Mouse (Mus musculus): ENCODE measurements around the gene Gm30191. TPM values are rescaled to one million over a fixed set of nuclear protein-coding genes. Genes with fewer than 3 reads are reported as not detected.
"Not testable (repeated sequence)": the region's sequence is repeated elsewhere in the genome, so short reads cannot be mapped to it uniquely, and the experiment has no call there.

Gm30191 gene
- total RNA-seq, 2 experiments from 2014 or later, result not detected

DNA sequence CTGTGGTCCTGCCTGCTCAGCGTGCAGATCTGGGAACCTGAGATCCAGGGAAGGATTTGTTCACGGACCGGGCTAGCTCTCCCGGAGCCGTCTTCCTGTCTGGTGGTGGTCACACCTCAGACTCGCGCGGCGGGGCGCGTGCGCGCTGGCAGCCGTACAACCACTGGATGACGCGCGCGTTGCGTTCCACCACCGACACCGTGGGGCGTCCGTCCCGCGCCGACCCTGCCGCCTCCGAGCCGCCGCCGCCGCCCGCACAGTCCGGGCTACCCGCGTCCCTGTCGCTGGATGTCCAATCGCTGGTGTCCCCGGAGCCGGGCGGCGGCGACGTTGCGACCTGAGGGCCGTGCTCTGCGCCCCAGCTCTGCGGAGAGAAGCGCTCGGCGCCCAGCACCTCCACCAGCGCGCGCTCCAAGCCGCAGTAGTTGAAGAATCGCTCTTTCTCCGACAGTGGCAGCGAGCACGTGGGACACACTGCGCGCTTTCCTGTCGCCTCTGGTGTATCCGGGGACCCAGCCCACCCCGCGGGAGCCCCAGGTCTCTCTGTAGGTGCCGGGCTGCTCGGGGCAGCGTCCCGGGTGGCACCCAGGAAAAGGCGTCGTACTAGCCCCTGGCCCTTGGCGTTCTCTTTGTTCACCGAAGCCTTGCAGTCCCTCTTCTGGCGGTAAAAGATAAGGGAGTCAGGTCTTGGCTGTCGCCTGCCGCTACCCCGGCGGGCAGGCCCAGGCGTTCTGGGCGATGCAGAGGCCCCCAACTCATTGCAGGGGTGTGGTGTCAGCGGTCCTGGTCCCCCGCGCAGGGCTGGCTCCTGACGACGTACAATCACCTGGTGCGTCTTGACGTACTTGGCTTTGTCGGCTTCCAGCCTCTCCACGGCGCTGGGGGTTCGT, 4.8 kb downstream of the Gm30191 start:
- no peak for DNase-seq (ENCODE audit: low spot score in 2 of 2)

DNA sequence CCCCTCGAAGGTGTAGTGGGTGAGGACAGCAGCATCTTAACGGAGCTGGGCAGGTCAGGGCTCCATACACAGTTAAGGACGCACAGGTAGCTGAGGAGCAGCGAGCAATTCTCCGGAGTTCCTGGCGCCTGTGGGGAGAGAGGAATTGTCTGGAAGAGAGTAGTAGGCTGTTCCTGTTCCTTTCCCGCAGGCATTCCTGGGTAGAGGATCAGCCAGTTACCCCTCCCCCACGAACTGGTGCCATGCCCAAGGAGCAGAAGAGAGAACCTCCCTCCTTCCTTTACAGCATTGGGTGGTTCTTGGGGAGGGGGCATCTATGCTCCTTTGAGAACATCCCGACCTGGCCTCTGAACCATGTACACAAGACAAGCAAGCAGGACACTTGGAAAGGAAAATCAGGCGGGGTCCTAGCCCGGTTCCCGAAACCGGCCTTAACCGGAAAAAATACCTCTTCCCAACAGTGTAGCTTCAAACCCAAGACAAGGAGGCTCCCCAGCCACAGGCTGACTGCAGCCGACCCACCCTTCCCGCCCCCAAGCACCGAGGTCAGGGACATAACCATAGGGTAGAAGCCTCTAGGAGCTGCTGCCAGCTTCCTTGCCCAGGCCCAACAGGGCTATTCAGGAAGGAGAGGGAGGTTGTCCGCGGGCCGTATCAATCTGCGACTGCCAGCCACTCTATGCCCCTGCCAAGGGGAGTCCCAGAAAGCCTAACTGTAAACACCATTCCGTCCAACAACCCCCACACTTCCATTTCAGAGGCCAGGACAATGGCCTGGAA, 5.6 kb downstream of the Gm30191 start:
- DNase-seq (ENCODE audit: low spot score in 2 of 2), result no peak

DNA sequence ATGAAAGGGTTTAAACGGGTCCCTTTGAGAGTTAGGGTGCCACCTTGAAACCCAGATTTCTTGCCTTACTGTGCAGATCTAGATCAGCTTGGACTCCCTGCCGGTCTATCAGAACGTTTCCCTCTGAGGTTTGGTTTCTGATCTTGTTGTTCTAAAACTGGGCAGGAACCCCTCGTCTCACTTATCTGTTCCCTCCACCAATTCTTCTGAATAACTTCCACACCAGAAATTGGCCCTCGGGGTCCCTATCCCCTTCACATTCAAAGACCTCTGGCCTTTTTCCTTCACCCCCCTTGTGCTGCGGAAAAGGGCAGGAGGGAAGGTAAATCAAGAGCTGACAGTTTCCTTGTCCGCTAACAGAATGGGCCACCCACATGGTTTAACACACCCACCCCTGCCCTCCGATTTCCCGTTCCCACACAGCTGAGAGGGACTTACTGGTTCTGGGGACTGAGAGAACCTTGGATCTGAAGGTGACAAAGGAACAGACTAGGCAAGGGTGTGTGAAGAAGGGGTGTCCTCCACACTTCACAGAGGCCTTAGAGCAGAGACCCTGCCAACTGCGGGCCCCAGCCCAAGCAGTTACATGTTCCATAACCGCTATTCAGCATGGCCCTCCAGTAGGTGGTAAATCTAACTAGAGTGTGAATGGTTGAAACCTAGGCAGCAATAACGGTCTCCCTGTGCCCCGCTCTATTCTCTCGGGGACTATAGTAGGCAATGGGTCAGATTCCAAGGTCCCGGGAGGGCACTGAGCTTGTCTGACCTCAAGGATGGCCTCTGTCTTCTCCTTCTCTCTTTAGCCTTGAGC, 6.4 kb downstream of the Gm30191 start:
- DNase-seq (ENCODE audit: low spot score in 2 of 2), result no peak

DNA sequence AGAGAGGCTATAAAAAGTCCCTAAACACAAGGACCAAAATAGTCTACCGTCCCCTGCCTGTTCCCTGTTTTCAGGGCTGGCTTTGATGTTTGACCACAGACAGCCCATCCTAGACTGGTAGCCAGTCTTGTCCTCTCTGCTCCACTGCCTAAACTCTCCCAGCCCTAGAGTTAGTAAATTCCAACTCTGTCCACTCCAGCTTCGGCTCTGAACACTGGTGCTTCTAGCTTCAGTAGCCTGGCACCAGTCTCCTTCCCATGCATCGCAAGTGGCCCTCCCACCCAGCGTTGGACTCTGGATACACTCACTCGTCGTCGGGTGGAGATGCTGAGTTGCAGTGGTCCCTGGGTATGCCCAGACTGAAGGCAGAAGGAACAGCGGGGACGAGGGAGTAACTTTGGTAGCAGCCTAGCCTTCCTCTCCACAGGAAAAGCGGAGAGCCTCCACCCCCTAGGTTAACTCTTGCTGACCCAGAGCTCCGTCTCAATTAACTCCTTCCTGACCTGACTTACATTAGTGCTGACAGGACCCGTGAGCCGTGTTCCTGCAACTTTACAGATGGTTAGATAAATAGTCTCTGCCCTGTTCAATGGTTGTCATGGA, 7.1 kb downstream of the Gm30191 start, which contains the start of gene Grrp1:
Gene Grrp1, minus strand, starts transcription at position 385 of the 603 bp plus-strand sequence.
- DNase-seq (ENCODE audit: low spot score in 2 of 2), result no peak

DNA sequence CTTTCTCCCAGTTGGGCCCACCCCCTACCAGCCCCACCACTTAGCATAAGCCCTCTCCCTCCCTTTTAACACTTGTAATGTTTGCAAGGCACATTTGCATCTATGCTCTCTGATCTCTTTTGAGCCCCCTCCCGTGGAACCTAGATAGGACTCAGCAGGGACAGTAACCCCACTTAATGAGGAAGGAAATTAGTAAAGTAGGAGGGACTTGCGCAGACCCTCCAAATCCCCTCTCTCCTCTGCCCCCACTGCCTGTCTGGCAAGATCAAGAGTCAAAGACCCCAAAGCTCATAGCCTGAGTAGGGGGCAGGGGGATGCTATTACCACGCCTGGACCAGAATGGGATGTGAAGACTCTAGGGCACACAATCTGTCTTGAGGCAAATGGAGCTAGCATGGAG, 8.1 kb downstream of the Gm30191 start:
- DNase-seq (ENCODE audit: low spot score in 2 of 2), result no peak

DNA sequence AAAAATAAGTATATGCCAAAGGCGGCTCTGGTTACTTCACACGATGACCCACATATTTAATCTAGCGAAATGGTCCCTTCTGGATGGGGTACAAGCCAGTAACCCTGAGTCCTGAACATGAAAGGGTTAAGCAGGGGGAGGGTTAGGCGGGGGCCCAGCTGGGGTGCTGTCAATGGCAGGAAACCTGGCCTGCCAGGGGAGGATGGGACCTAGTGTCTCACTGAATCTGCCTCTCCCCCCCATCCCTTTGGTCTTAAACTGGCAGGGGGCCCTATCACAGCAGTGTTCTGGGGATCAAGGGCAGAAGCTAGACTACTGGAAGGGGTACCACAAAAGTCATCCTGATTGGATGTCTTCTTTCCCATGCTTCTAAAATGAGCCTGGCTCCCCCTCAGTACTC, 9.1 kb downstream of the Gm30191 start:
- no peak for DNase-seq (ENCODE audit: low spot score in 2 of 2)

DNA sequence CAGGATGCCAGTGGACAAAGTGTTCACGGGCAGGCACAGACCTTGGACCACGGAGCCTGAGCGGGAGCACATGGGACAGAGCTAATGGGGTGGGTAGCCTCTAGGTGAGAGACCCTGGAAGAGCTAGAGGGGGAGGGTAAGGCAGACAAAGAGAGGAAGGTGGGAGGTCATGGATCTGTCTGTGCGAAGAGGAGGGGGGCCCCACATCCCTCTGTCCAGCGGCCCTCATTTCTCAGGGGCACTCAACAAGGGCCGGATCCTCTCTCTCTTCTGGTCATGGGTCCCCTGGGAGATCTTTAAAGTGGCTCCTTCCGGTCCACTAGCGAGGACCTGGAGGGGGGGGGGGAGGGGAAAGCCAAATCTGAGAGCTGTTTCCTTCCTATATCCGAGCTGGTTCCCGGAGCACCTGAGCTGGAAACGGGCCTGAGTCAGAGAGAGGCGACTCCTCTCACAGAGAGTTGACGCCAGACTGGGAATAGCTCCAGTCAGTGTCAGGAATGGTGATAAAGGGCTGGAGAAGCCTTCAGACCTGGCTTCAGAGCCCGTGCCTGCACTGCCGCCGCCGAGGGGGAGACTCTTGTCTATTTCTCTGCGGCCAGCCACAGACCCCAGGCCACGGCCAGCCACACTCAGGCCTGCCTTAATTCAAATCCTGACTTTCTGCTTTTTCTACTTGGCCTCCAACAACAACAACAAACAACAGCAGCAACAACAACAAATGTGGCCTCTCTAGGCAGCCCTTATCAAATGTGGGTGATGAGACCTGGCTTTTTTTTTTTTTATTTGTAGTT, 9.9 kb downstream of the Gm30191 start:
- DNase-seq (ENCODE audit: low spot score in 2 of 2), result no peak

DNA sequence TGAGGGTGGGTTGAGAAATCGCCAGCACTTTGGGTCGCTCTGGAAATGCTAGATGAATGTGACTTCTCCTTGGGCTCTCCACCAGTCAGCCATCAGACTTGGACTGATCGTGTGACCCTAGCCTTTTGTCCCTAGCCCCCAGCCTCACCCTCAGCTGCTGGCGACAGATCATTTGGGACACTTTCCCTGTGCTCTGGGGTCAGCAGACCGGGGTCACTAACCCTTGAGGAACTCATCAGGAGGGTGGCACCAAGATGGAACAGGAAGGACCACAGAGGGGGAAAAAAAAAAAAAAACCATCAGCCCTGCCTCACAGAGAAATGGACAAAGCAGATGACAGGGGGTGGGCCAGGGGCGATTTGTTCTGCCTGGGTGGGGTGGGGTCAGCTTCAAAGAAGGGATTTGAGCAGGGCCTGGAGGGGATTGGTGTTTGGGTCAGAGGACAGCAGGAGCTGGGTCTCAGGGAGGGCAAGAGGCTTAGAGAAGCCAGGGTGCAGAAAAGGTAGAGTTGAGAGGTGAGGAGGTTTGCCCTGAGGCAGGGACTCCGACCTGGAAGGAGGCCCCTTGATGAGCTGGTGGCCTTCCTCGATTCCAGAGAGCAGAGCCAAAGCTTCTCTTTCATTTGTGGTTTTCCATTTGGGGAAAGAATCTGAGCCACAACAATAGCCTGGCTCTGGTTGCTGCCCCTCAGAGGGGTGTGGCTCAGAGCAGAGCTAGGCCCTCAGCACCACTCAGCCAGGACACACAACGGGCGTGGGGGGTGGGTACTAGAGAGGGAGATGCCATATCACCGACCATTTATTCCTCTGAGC, 10.7 kb downstream of the Gm30191 start:
- DNase-seq (ENCODE audit: low spot score in 2 of 2), result no peak

DNA sequence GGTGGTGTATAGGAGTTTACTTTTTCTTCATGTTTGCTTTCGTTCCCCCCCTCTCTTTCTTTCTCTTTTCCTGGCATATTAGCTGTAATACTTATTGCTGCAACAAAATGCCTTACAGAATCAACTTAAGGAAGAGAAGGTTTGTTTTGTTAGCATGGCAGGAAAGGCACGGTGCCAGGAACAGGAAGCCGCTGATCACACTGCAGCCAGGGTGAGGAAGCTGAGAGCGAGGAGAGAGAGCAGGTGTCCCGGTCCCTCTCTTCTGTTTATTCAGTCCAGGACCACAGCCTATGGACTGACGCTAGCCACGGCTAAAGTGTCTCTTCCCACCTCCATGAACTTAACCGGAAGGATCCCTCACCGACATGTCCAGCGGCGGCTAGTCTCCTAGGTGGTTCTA, 11.6 kb downstream of the Gm30191 start:
- DNase-seq (ENCODE audit: low spot score in 2 of 2), result no peak

DNA sequence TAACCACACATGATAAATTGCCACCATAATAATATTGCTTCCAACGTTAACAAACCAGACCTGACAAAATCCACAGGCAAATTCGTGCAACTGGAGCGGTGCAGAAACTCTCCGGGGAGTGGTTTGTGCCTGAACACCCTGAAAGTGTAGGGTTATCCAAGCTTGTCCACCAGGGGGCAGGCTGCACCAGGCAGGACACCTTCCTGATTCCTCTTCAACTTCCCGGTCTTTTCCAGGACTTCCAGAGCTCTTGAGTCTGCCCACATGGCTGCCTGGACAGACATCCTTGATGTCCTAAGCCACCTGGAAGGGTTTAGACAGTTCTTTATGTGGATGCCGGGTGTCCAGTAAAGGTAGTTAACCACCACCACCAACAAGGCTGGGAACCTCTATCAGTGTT, 16.5 kb downstream of the Gm30191 start:
- peak; percentile 70 to 75 for DNase-seq (ENCODE audit: low spot score in 2 of 2)

DNA sequence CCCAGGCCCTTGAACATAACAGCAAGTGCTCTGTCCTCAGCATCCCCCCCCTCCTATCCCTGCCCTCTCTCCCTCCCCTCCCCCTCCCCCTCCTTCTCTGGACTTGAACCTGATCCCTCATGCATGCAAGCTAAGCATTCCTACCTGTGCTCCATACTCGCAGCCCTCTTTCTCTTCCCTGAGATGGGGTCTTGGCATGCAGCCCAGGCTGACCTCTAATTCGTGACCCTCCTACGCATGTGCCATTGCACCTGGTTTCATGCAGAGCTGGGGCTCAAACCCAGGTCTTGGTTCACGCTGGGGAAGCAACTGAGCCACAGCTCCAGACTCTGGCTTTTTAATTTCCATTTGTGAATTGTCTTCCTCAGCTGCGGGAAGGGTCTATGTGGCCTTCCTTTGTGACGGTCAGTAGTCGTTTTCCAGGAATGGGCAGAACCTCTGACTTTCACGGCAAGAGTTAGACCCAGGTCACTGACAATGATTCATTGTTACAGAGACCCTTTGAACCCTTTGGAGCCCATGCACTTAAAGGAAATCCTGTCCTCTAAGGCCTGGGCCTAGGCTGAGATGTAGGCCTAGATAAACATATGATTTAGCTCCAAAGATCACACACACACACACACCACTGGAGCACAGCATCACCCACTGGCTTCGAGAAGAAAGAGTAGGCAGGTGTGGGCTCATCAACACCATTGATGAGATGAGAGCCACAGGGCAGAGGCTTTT, 19.3 kb downstream of the Gm30191 start:
- DNase-seq (ENCODE audit: low spot score in 2 of 2), result no peak

DNA sequence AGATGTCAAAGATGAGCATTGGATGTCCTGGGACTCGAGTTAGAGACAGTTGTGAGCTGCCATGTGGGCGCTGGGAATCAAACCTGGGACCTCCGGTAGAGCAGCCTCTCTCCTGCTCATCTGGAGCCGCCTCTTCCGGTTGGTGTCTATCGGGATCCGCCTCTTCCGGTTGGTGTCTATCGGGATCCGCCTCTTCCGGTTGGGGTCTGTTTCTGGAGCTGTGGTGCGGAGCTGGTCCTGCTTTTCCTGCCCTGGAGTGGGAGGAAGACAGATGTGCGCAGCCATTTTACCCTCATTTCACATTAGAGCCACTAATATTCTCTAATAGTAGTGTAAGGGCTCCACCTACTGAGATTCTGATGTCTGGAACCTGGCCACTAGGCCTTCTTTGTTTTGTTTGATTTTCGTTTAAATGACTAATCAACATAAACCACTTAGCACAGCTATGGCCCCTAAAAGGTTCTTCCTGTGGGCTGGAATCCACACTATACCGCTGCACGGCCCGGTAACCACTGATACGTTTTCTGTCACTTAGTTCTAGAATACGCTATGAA, 21.4 kb downstream of the Gm30191 start:
- DNase-seq (ENCODE audit: low spot score in 2 of 2), result no peak

DNA sequence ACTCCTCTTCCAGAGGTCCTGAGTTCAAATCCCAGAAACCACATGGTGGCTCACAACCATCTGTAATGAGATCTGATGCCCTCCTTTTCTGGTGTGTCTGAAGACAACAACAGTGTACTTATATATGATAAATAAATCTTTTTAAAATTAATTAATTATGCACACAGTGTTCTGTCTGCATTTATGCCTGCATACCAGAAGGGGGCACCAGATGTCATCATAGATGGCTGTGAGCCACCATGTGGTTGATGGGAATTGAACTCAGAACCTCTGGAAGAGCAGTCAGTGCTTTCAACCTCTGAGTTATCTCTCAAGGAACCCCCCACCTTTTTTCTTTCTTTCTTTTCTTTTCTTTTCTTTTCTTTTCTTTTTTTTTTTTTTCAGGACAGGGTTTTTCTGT, 22.9 kb downstream of the Gm30191 start:
- DNase-seq (ENCODE audit: low spot score in 2 of 2), result not testable (repeated sequence)

DNA sequence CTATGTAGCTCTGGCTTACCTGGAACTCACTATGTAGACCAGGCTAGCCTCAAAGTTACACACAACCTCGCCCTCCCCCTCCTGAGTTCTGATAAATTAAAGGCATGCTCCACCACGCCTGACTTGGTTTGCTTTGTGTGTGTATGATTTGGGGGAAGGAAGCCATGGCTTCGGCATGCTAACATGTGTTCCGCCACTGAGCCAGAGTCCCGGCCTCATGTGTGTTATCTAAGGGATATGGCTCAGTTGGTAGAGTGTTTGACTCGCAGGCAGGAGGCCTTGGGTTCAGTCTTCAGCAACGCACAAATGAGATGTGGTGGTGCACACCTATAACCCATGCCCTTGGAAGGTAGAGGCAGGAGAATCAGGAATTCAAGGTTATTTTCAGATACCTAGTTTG, 25.2 kb downstream of the Gm30191 start:
- DNase-seq (ENCODE audit: low spot score in 2 of 2), result no peak

DNA sequence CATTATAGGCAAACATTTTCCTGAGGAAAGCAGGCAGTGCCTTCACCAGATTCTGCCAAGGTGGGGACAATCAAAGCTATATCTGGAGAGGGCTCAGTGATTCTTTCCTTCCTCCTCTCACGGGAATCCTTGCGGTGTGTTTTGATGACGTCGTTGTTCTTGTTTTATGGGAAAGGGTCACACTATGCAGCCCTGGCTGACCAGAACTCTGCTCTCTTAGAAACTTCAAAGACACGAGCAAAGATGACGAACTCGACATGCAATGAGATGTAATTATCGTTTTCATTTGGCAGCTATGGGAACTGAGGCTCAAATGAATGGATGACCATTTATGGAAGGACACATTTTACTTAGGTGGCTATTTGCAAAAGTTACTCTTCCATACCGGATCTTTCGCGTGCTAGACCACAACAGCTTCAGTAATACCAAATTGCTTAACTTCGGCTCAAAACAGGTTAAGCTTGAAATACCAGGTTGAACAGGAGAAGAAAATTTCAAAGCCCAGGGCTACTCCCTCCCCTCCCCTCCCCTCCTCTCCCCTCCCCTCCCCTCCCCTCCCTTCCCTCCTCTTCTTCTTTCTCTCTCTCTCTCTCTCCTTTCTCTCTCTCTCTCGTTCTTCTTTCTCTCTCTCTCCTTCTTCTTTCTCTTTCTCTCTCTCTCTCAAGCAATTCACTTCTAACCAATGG, 26.1 kb downstream of the Gm30191 start:
- no peak for DNase-seq (ENCODE audit: low spot score in 2 of 2)

DNA sequence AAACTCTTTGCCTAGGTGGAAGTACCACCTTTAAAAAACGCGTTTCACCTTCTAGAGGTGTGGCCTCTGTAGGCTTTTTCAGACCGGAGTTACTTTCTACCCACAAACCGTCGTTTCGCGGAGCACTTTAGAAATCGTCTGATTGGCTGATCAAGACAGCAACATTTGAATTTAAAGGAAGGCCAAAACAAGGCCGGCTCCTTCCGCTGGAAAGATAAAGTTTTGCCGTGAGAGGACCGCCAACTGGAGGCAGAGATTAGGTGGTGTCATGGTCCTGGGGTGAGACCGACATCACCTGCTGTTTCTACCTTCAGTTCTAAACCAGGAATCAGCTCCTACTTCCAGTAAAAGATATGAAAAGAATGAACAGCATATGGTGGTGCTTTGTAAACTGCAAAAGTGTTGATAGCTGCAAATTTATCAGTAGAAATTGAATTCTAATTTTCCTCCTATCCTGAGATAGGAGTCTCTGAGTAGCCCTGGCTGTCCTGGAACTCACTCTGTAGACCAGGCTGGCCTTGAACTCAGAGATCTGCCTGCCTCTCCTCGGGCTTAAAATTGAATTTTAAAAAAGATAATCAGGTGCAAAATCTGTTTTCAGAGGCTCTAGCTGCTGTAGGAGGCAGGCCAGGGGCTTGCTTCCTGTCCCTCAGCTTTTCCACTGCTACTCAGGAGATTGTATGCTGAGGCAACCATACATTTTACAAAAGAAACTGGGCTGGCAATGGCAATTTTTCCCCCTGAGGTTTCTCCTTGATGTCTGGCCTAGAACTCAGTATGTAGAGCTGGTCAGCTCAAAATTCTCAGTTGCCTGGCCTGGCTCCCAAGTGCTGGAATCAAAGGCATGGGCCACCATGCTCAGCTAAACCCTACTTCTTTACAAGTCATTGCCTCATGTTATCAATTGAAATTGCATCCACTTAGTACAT, 26.9 kb downstream of the Gm30191 start:
- no peak for DNase-seq (ENCODE audit: low spot score in 2 of 2)

DNA sequence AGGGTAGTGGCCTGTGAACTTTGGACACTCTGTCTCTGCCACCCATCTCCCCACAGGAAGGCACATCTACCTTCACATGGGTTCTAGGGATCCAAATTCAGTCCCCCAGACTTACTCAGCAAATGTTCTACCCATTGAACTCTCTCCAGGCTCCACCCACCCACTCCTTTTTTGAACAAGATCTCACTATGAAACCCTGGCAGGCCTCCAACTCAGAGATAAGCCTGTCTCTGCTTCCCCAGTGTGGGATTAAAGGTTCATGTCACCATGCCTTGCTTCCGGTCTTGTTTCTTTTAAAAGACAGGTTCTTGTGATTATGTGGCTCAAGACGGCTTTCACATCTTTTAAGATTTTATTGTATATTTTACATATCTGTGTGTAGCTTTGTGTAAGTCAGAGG, 38.2 kb downstream of the Gm30191 start:
- no peak for DNase-seq (ENCODE audit: low spot score in 2 of 2)

Data from adrenal gland, adult 18-20 months (tissue).